In the genomic region with DNA sequence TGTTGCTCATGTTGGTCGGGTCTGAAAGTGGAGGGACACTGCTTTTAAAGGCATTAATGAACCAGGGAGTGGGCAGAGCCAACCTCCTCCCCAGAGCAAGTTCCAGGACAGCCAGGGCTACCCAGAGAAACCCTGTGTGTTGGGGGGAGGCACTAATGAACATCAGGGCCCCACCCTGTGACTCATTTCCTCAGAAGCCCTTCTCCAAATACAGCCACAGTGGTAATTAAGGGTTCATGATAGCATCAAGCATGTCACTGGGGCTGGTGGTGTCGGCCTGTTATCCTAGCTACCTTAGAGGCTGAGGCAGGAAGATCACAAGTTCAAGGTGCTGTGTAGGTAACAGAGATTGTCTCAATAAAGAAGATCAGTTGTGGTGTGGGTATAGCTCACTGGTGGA, we compare ENCODE assay signal across 14 mouse cellular contexts. TPM values are rescaled to one million over a fixed set of nuclear protein-coding genes. Genes with fewer than 3 reads are reported as not detected.
DNase-seq lines count a peak whose midpoint lies in the region; ATAC-seq and TF ChIP-seq lines count a peak whose summit lies in the region.
"Had no signal": no experiment of that assay in that cellular context is flagged by ENCODE, and none has a peak within 500 bp of the region (broad histone marks: within the 10 kb centered on the region; RNA-seq: fewer than 3 reads in every experiment).

No protein-coding gene starts in this region.

- no peak for TF ChIP-seq CTCF in gastrocnemius, adult 2 months (IDR thresholded peaks at IDR 0.05)
- TF ChIP-seq CTCF in E14TG2a.4 (conservative IDR thresholded peaks at IDR 0.05; ENCODE audit: low read length), result no peak

- H3K36me3 ChIP-seq in E14TG2a.4 (ENCODE audit: insufficient read depth, low read length), result peaks cover 7% of the 10 kb centered on the region
- H3K36me3 ChIP-seq in forebrain, embryonic 11.5 days (ENCODE audit: control insufficient read depth, insufficient read depth, low read length), result no peaks in the 10 kb centered on the region
- H3K36me3 ChIP-seq: heart, embryonic 15.5 days; limb, embryonic 10.5 days had no signal

- intact Hi-C loops in gastrocnemius, adult 2 months (cut with DNase I), result no loop called here
- intact Hi-C loops in gastrocnemius, postnatal 14 days (cut with DNase I; ENCODE audit: low total_unique reads), result no loop called here

- H3K27ac ChIP-seq in gastrocnemius, adult 2 months, result peak overlapping the region; percentile 73
- no peak overlapping the region for H3K27ac ChIP-seq in forebrain, embryonic 11.5 days (ENCODE audit: low read depth, low read length)
- H3K27ac ChIP-seq: embryonic facial prominence, embryonic 15.5 days; heart, embryonic 15.5 days; hindbrain, embryonic 14.5 days; limb, embryonic 10.5 days had no signal

- no peak overlapping the region for H3K9ac ChIP-seq in forebrain, embryonic 11.5 days (ENCODE audit: low read length)
- H3K9ac ChIP-seq: embryonic facial prominence, embryonic 15.5 days; heart, embryonic 15.5 days; hindbrain, embryonic 14.5 days had no signal

- no peak overlapping the region for H3K4me2 ChIP-seq in forebrain, embryonic 11.5 days (ENCODE audit: low read depth, low read length, severe bottlenecking)
- H3K4me2 ChIP-seq: embryonic facial prominence, embryonic 15.5 days; heart, embryonic 15.5 days; hindbrain, embryonic 14.5 days had no signal

- no peaks in the 10 kb centered on the region for H3K9me3 ChIP-seq in E14TG2a.4 (ENCODE audit: low read length)
- H3K9me3 ChIP-seq in forebrain, embryonic 11.5 days (ENCODE audit: control insufficient read depth, low read length), result no peaks in the 10 kb centered on the region
- H3K9me3 ChIP-seq: embryonic facial prominence, embryonic 15.5 days; heart, embryonic 15.5 days; limb, embryonic 10.5 days had no signal

- no peak overlapping the region for H3K4me3 ChIP-seq in gastrocnemius, adult 2 months
- H3K4me3 ChIP-seq in E14TG2a.4 (replicated peaks; ENCODE audit: low read length), result 0 out of 2 replicates have a peak overlapping the region, but pooled peaks have one; percentile 1
- no peak overlapping the region for H3K4me3 ChIP-seq in forebrain, embryonic 11.5 days (ENCODE audit: low read depth, low read length)
- H3K4me3 ChIP-seq: embryonic facial prominence, embryonic 15.5 days; heart, embryonic 15.5 days; limb, embryonic 10.5 days had no signal

- no peak for DNase-seq in gastrocnemius, adult 2 months
- no peak for DNase-seq in gastrocnemius, postnatal 14 days
- no peak for DNase-seq in right cerebral cortex, postnatal 25 days
- DNase-seq in forebrain, embryonic 11.5 days (ENCODE audit: low spot score), result no peak
- DNase-seq in cerebellum, adult 9-11 months, result no peak
- DNase-seq: cerebellum, postnatal 14 days; lung, postnatal 14 days had no signal

- peaks cover 86% of the 10 kb centered on the region for H3K4me1 ChIP-seq in E14TG2a.4 (replicated peaks; ENCODE audit: low read depth, low read length)
- no peaks in the 10 kb centered on the region for H3K4me1 ChIP-seq in forebrain, embryonic 11.5 days (replicated peaks; ENCODE audit: control insufficient read depth, insufficient read depth, low read length)

- 75% methylated on average over 2 of the region's 2 CpGs for WGBS in forebrain, embryonic 11.5 days

- no peaks in the 10 kb centered on the region for H3K27me3 ChIP-seq in E14TG2a.4 (ENCODE audit: insufficient read depth, low read length)
- no peaks in the 10 kb centered on the region for H3K27me3 ChIP-seq in forebrain, embryonic 11.5 days (ENCODE audit: control insufficient read depth, insufficient read depth, low read length)
- H3K27me3 ChIP-seq: embryonic facial prominence, embryonic 15.5 days; heart, embryonic 15.5 days had no signal

- ATAC-seq in granulocyte monocyte progenitor cell, adult 5-6 weeks (replicated peaks; ENCODE audit: poor library complexity, severe bottlenecking), result peak; percentile 17; the same call in 1 of the 2 replicates
- ATAC-seq in megakaryocyte-erythroid progenitor cell, adult 5-6 weeks (replicated peaks; ENCODE audit: low FRiP score, low TSS enrichment, poor library complexity, severe bottlenecking), result peak; percentile 48
- ATAC-seq in forebrain, embryonic 11.5 days (replicated peaks; ENCODE audit: low FRiP score), result no peak

RNA-seq across cellular contexts. Expression of gene Nadk, which starts 9.3 kb away (rescaled TPM):
- total RNA-seq in gastrocnemius, adult 2 months (2021), result 10 to 100 TPM; 16.4 to 21.5 TPM
- 10 to 100 TPM; 14.5 to 19.6 TPM for total RNA-seq in gastrocnemius, postnatal 14 days (2021)
- total RNA-seq in granulocyte monocyte progenitor cell, adult 5-6 weeks (2014; fragmentation: Nextera tagmentation), result 70.8 and 90.6 TPM in 2 replicates
- total RNA-seq in granulocyte monocyte progenitor cell, adult 5-6 weeks (2017), result 74.1 and 76.1 TPM in 2 replicates
- total RNA-seq in megakaryocyte-erythroid progenitor cell, adult 5-6 weeks (2014; fragmentation: Nextera tagmentation), result 76.3 and 86.5 TPM in 2 replicates
- 49.9 and 65.2 TPM in 2 replicates for total RNA-seq in megakaryocyte-erythroid progenitor cell, adult 5-6 weeks (2017)
- 110 and 116 TPM in 2 replicates for polyA plus RNA-seq in forebrain, embryonic 11.5 days (2014; fragmentation: Nextera tagmentation; extraction: Ambion mirVana)

RNA-seq across cellular contexts. Expression of gene Slc35e2, which starts 29.8 kb away (rescaled TPM):
- total RNA-seq in gastrocnemius, adult 2 months (2021), result 1 to 10 TPM; 3.3 to 5.7 TPM
- total RNA-seq in gastrocnemius, postnatal 14 days (2021), result 1 to 10 TPM; 4.6 to 4.7 TPM
- total RNA-seq in granulocyte monocyte progenitor cell, adult 5-6 weeks (2014; fragmentation: Nextera tagmentation), result 10.4 and 16.8 TPM in 2 replicates
- 6.9 and 10.3 TPM in 2 replicates for total RNA-seq in granulocyte monocyte progenitor cell, adult 5-6 weeks (2017)
- 45.1 and 60.2 TPM in 2 replicates for total RNA-seq in megakaryocyte-erythroid progenitor cell, adult 5-6 weeks (2014; fragmentation: Nextera tagmentation)
- total RNA-seq in megakaryocyte-erythroid progenitor cell, adult 5-6 weeks (2017), result 30.4 and 31.1 TPM in 2 replicates
- 16.0 and 16.5 TPM in 2 replicates for polyA plus RNA-seq in forebrain, embryonic 11.5 days (2014; fragmentation: Nextera tagmentation; extraction: Ambion mirVana)

RNA-seq across cellular contexts. Expression of gene Cdk11b, which starts 53.2 kb away (rescaled TPM):
- 10 to 100 TPM; 28.4 to 32.0 TPM for total RNA-seq in gastrocnemius, adult 2 months (2021)
- total RNA-seq in gastrocnemius, postnatal 14 days (2021), result 10 to 100 TPM; 25.9 TPM
- 53.9 and 57.8 TPM in 2 replicates for total RNA-seq in granulocyte monocyte progenitor cell, adult 5-6 weeks (2014; fragmentation: Nextera tagmentation)
- 42.1 and 44.8 TPM in 2 replicates for total RNA-seq in granulocyte monocyte progenitor cell, adult 5-6 weeks (2017)
- total RNA-seq in megakaryocyte-erythroid progenitor cell, adult 5-6 weeks (2014; fragmentation: Nextera tagmentation), result 60.7 and 74.1 TPM in 2 replicates
- 44.7 and 67.9 TPM in 2 replicates for total RNA-seq in megakaryocyte-erythroid progenitor cell, adult 5-6 weeks (2017)
- 83.8 and 84.0 TPM in 2 replicates for polyA plus RNA-seq in forebrain, embryonic 11.5 days (2014; fragmentation: Nextera tagmentation; extraction: Ambion mirVana)
